Mouse (Mus musculus): ENCODE measurements at regions not wholly inside any gene's neighbourhood (a gene's known extent, or its start where the extent isn't known, plus 50 kb on each side); places are given as distances from the start of the nearest gene placed in this dataset.

- H3K27me3 ChIP-seq (replicated peaks; ENCODE audit: insufficient read depth, low read length): no peaks in the 10 kb centered on the region
- no peaks in the 10 kb centered on the region for H3K36me3 ChIP-seq (ENCODE audit: insufficient read depth, low read length)
- H3K9me3 ChIP-seq (ENCODE audit: low read length): no peaks in the 10 kb centered on the region
- no peak for ATAC-seq
- no peak overlapping the region for H3K4me3 ChIP-seq (ENCODE audit: low read depth, low read length)
- DNase-seq (ENCODE audit: low spot score): no peak
- no peaks in the 10 kb centered on the region for H3K4me1 ChIP-seq (ENCODE audit: insufficient read depth, low read depth, low read length)
- TF ChIP-seq CTCF (IDR thresholded peaks at IDR 0.05) (no peak), EP300 (IDR thresholded peaks at IDR 0.05) (no peak)
- no peak overlapping the region for H3K27ac ChIP-seq (ENCODE audit: low read length)
- no peak overlapping the region for H3K4me2 ChIP-seq (replicated peaks; ENCODE audit: low read depth, low read length)
- no peak overlapping the region for H3K9ac ChIP-seq (replicated peaks; ENCODE audit: low read depth)
- WGBS: 73% methylated on average over 3 of the region's 3 CpGs
Measured at GRCm38 (mm10) chr10:112788236-112788635, 140.6 kb downstream of the Atxn7l3b start.

- Histone ChIP-seq H3K4me3 (ENCODE audit: low read depth, low read length) (no peak overlapping the region), H3K36me3 (ENCODE audit: insufficient read depth, low read length) (no peaks in the 10 kb centered on the region), H3K27me3 (replicated peaks; ENCODE audit: insufficient read depth, low read length) (no peaks in the 10 kb centered on the region), H3K9ac (replicated peaks; ENCODE audit: low read depth) (no peak overlapping the region), H3K4me2 (replicated peaks; ENCODE audit: low read depth, low read length) (no peak overlapping the region), H3K27ac (ENCODE audit: low read length) (no peak overlapping the region), H3K9me3 (ENCODE audit: low read length) (no peaks in the 10 kb centered on the region), H3K4me1 (ENCODE audit: insufficient read depth, low read depth, low read length) (no peaks in the 10 kb centered on the region)
- DNase-seq (ENCODE audit: low spot score): no peak
- no peak for ATAC-seq
- TF ChIP-seq EP300 (IDR thresholded peaks at IDR 0.05) (no peak), CTCF (IDR thresholded peaks at IDR 0.05) (no peak)
- WGBS: 84% methylated on average over 10 of the region's 10 CpGs
Measured at GRCm38 (mm10) chr10:112774262-112774661, 154.5 kb downstream of the Atxn7l3b start.

GRCm38 (mm10) chr10:112746683-112747082 is 182.1 kb downstream of the Atxn7l3b start:
- no peak for ATAC-seq
- Histone ChIP-seq H3K36me3 (ENCODE audit: insufficient read depth, low read length) (no peaks in the 10 kb centered on the region), H3K27me3 (replicated peaks; ENCODE audit: insufficient read depth, low read length) (no peaks in the 10 kb centered on the region), H3K27ac (ENCODE audit: low read length) (no peak overlapping the region), H3K4me2 (replicated peaks; ENCODE audit: low read depth, low read length) (no peak overlapping the region), H3K9me3 (ENCODE audit: low read length) (no peaks in the 10 kb centered on the region), H3K9ac (replicated peaks; ENCODE audit: low read depth) (no peak overlapping the region), H3K4me3 (ENCODE audit: low read depth, low read length) (no peak overlapping the region), H3K4me1 (ENCODE audit: insufficient read depth, low read depth, low read length) (no peaks in the 10 kb centered on the region)
- DNase-seq (ENCODE audit: low spot score): no peak
- TF ChIP-seq EP300 (IDR thresholded peaks at IDR 0.05) (no peak), CTCF (IDR thresholded peaks at IDR 0.05) (peak; percentile 32)
- 33% methylated on average over 1 of the region's 1 CpGs for WGBS

GRCm38 (mm10) chr10:112743527-112743926 is 185.3 kb downstream of the Atxn7l3b start:
- Histone ChIP-seq H3K27ac (ENCODE audit: low read length) (no peak overlapping the region), H3K4me2 (replicated peaks; ENCODE audit: low read depth, low read length) (no peak overlapping the region), H3K9me3 (ENCODE audit: low read length) (no peaks in the 10 kb centered on the region), H3K36me3 (ENCODE audit: insufficient read depth, low read length) (no peaks in the 10 kb centered on the region), H3K4me3 (ENCODE audit: low read depth, low read length) (no peak overlapping the region), H3K27me3 (replicated peaks; ENCODE audit: insufficient read depth, low read length) (no peaks in the 10 kb centered on the region), H3K9ac (replicated peaks; ENCODE audit: low read depth) (no peak overlapping the region), H3K4me1 (ENCODE audit: insufficient read depth, low read depth, low read length) (no peaks in the 10 kb centered on the region)
- TF ChIP-seq CTCF (IDR thresholded peaks at IDR 0.05) (no peak), EP300 (IDR thresholded peaks at IDR 0.05) (no peak)
- DNase-seq (ENCODE audit: low spot score) (no peak), ATAC-seq (no peak)
- 84% methylated on average over 2 of the region's 2 CpGs for whole genome bisulfite sequencing

- ATAC-seq (no peak), DNase-seq (ENCODE audit: low spot score) (no peak)
- Histone ChIP-seq H3K36me3 (ENCODE audit: insufficient read depth, low read length) (no peaks in the 10 kb centered on the region), H3K27ac (ENCODE audit: low read length) (no peak overlapping the region), H3K9ac (replicated peaks; ENCODE audit: low read depth) (no peak overlapping the region), H3K27me3 (replicated peaks; ENCODE audit: insufficient read depth, low read length) (no peaks in the 10 kb centered on the region), H3K4me1 (ENCODE audit: insufficient read depth, low read depth, low read length) (no peaks in the 10 kb centered on the region), H3K4me3 (ENCODE audit: low read depth, low read length) (no peak overlapping the region), H3K4me2 (replicated peaks; ENCODE audit: low read depth, low read length) (no peak overlapping the region), H3K9me3 (ENCODE audit: low read length) (no peaks in the 10 kb centered on the region)
- TF ChIP-seq EP300 (IDR thresholded peaks at IDR 0.05) (no peak), CTCF (IDR thresholded peaks at IDR 0.05) (no peak)
- 87% methylated on average over 8 of the region's 8 CpGs for WGBS
Measured at GRCm38 (mm10) chr10:112742123-112742522, 186.7 kb downstream of the Atxn7l3b start.

Data from lung, postnatal 0 days (tissue).